Mouse (Mus musculus): ENCODE measurements around the gene Polk.

The Polk gene

GRCm38 (mm10) chr13:96528776-96529175 is 13.6 kb downstream of the Polk start:
- DNase-seq = no peak

DNA sequence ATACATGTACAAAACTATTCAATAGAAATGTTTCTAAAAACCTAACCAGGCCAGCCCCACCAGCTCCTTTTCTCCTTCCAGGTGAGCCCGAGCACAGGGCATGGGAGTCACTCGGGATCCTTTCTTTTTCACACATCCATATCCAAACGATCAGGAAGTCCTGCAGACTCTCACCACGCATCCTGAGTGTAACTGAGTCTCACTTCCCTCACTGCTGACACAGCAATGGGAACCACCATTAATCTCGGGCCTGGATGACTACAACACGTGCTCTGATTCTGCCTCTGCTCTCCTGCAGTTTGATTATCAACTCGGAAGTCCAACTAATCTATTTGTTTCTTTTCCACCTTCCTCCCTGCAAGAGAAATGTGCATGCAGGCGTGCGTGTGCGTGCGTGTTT is 14.5 kb downstream of the Polk start:
- DNase-seq = no peak

- no peak for DNase-seq
Observed at GRCm38 (mm10) chr13:96527022-96527421, 15.4 kb downstream of the Polk start.

DNA sequence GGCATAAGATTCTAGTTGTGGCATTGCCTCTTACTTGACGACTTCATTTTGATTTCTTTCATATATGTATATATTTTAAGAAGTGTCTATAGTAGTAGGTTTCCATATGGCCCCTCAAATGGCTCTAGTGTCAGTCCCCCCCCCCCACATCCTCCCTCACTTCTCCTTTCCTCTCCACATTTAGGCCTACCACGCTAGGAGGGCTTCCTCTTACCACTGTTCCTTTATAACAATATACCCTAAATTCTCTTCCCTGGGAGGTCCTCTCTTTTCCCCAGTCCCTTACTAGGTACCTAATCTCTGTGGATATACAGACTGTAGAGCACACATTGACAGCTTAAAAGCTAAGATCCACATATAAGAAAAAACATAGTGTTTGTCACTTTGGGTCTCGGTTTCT is 21.1 kb downstream of the Polk start:
- no peak for DNase-seq

DNA sequence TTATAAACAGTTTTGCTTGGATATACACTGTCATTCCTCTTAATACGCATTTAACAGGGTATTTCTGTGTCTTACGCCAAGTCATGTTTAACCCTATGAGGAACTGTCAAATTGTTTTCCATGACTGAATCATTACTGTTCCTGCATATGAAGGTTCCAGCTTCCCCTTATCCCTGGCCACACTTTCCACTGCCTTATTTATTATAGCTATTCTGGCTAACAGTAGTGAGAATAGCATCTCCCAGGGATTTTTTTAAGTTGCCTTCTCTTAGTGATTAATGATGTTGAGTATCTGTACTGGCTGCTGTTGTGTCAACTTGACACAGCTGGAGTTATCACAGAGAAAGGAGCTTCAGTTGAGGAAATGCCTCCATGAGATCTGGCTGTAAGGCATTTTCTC is 25.0 kb downstream of the Polk start:
- DNase-seq = no peak

- DNase-seq = no peak
Observed at GRCm38 (mm10) chr13:96516249-96516648, 26.1 kb downstream of the Polk start.

DNA sequence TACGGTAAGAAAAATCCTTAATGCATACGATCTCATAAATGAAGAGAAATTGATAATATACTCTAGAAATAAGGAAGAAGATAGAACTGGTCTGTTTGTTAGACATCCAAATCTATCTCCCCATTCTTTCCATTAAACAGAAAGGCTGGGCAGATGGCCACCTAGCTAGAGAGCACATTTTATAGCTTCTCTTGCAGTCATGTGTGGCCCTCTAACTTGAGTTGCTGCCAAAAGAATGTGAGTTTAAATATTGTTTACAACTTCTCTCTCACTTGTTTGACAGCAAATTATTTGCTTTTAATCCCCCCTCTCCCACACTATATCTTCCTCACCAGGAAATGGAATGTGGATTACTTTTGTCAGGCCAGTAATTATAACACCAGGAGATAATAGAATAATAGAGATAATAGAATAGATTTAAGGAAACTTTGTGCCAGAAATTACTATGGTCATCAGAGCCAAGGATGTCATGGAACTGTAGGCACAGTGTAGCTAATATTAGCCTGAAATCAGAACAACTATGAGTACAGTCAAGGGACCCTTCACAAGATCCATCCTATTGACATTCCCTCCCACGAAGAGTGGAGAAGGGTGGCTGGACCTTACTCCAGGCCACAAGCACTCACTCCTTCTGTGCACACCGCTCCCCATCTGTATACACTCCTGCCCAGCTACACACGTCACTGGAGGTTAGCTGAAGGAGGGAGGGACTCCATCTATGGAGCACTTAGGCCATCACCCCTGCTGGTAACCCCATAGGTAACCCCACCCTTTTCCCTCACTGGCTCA is 28.0 kb downstream of the Polk start:
- no peak for DNase-seq

DNA sequence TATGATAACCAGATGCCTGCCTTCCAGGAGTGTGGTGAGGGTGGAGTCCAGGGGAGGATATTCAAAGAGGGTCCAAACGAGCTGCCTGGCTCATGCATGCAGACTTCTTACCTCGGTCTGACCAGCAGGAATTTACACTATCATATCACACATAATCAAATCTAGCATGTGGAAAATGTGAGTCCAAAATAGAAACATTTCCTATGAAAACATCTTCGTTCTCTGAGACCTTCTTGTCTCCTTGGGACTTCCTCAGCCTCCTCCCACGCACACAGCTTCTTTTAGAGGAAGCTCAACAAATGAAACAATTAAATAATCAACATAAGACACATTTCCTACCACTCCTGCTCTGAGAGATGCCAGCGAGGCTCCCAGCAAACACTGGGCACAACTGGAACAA is 30.5 kb downstream of the Polk start:
- no peak for DNase-seq

DNA sequence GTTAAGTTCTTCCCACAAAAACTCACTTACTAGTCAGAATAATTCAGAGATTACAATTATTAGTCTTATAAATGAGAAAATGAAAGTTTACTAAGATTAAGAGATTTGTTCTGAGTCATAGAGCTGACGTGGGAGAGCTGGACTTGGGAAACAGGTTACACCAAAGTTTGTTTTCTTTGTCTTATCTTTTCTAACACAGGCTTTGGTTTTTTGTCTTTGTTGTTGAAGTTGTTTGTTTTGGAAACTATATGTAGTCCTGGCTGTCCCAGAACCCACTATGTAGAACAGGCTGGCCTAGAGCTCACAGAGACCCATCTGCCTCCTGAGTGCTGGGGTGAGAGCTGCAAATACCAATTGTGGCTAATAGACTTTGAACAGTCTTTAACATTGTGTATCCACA is 31.1 kb downstream of the Polk start:
- DNase-seq = no peak

DNA sequence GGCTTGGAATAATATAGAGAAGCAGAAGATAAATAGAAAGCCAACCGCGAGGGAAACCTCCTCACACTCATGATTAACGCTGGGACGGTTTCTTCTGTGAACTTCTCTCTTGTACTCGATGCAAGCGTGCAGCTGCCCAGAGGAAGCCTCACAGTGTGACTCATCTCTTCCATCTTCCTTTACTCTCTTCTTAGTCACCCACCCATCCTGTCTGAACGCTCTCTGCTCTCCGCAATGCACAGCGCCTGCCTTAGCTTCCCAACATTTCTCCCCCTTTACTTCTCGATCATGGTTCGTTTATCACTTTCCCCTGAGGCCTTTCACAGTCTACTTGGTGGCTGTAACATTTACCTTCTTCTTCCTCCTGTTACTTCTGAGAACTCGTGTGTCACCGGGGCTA is 31.7 kb downstream of the Polk start:
- no peak for DNase-seq

DNA sequence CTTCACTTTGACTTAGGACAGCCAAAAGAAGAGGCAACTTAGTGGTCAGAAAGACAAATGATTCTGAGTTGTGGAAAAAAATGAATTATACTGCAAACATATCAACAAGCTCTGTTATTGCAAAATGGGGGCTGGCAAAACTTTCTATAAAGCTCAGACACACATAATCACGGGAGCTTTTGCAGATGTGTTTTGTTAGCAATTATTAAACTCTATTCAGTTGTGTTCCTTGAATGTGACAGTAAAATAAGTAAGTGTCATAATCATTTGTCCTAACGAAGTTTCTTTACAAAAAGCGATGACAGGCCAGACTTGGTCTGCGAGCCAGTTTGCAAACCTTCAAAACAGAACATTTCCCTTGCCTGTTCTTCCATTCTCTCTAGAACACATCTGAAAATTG is 34.8 kb downstream of the Polk start:
- DNase-seq = no peak

DNA sequence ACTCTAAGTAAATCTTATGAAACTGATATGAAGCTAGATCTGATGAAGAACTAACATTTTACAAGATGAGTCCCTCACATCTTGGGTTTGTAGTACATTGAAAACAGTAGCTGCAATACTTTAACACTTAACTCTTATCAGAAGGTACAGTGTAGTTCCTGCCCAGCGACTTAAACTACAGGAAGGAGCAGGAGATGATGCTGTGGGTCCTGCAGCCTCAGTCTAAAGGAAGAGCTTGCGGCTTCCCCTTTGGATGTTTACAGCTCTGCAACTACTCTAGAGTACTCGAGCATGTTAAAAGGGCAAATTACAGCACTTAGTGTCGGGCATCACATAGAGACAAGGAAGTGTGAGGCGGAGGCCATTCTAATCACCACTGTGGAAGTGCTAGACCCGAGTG is 36.1 kb downstream of the Polk start:
- no peak for DNase-seq

DNA sequence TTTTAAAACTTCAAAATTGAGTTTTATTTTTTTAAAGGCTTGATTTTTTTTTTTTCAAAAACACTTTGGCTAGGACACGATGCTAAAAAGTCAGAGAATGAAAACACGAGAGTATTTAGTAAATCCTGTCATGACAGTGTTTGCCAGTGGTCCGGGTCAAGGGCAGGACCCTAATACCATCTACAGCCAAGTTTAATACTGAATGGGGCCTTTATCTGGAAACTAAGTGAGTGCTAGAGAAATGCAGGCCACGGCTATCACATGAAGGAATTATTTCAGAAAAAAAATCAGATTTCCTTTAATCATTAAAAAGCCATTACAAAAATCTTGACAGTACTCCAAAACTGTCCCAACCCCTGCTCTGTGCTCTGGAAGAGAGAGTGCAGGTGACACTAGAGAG is 36.7 kb downstream of the Polk start:
- DNase-seq = peak in 1 of 2 experiments; percentile 54

DNA sequence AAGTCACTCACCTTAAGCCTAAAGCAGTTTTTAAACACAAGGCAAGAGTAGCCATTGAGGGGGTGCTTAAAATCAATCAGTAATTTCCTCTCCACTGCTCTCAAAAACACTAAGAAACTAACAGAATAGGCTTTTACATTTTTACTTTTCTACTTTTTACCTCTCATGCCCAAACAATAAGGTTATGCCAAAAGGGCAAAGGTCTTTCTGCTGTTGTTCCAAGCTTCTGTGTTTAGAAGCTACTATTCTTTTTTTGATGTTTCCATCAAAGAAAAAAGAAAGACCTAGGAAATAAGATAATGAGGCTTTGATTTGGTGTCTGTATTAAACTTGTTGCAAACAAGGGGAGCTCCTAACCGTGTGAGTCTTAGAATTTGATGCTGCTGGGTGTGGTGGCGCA is 42.5 kb downstream of the Polk start:
- no peak for DNase-seq

DNA sequence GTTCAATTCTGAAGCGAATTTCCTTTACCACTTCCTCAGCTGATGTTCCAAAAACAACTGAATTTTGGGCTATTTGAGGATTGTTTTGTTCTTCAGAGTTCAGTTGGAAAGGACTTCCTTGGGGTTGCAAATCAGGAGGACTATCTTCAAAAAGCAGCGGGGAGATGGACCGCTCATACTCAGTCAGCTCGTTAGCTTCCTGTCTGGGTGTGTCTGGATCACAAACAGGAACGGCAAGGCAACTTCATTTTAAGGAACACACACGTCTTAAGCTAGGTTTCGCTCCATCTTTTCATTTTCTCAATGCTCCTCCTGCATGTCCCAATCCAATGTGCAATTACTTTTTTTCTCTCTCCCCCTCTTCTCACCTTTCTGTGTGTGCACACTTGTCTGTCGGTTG is 45.7 kb downstream of the Polk start:
- DNase-seq = no peak

GRCm38 (mm10) chr13:96490433-96490832 is 51.9 kb downstream of the Polk start, which contains the start of gene Gm17622:
Gene Gm17622 (plus strand): TSS chr13:96490733.
- no peak for DNase-seq

DNA sequence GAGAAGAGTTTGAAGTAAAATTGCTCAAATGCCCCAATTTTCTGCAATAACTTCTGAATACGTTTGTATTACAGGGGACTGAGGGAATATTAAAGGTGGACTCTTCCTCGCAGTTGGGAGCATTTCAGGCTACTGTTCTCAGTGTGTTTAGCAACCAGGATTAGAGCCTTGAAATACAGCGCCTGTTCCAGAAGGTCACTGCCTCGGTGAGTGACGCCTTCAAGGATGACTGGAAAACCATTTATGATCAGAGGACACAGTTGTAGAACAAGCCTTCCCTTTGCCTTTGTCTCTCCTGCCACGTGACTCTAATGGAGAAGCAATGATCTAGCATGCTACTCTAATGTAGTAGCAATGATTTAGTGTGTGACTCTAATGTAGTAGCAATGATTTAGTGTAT is 54.4 kb downstream of the Polk start:
- no peak for DNase-seq

GRCm38 (mm10) chr13:96487230-96487629 is 55.1 kb downstream of the Polk start:
- DNase-seq = no peak

- no peak for DNase-seq
Observed at GRCm38 (mm10) chr13:96478991-96479390, 63.4 kb downstream of the Polk start.

DNA sequence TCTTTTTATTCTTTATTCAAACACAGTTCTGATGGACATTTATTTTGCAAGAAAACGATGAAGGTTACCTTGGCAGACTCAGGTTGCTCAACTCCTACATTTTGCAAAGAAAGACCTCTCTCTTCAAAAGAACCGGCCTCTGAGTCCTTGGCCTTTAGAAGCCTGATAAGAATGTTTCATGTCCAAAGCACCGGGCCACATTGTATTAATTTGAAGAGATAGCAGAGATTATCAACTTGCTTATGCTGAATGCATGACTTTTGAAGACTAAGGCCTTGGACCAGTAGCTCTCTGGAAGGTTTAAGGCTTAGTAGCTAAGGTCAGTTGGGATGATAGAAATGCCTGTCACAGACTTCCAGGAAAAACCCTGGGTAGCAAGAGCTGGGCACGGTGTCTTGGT is 65.2 kb downstream of the Polk start:
- DNase-seq = no peak

DNA sequence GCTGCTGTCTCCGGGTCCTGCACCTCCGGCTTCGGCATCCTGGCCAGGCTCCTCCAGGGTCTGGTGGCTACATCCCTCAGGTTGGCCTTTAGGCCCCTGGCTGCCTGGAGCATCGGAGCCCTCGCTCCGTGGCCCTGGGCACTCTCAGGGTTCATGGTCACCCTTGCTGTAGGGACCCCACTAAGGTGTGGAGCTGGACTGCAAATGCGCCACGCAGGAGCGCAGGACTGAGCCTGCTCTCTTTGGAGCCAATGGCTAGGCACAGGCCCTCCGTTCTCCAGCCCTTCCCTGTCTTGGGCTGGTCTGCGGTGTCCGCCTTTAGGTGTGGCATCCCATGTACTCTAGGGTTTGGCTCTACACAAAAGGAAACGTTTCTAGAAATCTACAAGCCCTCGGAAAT is 71.4 kb downstream of the Polk start, which contains the start of gene Ankdd1b:
Gene Ankdd1b (minus strand): TSS at position 242 of the 400 bp plus-strand sequence.
- DNase-seq = no peak

DNA sequence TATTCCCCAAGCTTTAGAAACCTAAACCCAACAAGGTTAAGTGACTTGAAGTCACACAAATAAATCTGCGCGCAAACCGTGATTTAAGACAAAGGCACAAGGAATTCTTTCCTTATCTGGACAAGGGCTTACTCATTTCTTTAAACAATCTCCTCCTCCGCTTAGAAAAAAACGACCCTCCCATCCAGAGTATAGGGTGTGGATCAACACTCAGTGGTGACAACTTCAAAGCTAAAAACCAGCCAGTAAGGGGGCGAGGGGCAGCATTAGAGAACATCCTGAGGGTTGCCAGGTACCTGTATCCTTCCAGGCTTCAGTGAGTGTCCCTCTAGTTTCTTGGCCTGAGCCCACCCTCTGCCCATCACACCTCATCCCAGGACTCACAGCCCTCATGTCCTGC is 71.8 kb downstream of the Polk start:
- no peak for DNase-seq

DNA sequence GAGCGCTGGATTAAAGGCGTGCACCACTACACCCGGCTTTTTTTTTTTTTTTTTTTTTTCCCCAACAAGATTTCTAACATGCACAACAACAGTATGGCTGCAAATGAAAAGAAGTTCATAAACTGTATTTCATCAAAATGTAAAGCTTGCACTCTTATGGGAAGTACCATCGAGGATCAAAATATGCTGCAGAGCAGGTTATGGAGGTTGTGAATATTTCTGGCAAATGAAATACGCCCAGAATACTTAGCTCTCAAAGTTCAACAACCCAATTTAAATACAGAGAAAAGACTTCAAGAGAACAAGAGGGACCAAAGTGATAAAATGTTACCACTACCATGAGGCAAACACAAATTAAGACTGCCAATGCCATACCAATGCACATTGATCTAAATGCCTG is 73.7 kb downstream of the Polk start:
- DNase-seq = no peak

- no peak for DNase-seq
Observed at GRCm38 (mm10) chr13:96465315-96465714, 77.1 kb downstream of the Polk start.

- DNase-seq = no peak
Observed at GRCm38 (mm10) chr13:96462644-96463043, 79.7 kb downstream of the Polk start.

All from lung, postnatal 4 days (tissue).